Mouse (Mus musculus): ENCODE measurements around the gene Cped1. TPM values are rescaled to one million over a fixed set of nuclear protein-coding genes. Genes with fewer than 3 reads are reported as not detected.

Gene Cped1
- polyA plus RNA-seq, 1 experiment from 2014 or later, result 4.8 TPM

- Histone ChIP-seq H3K27me3 (ENCODE audit: control insufficient read depth, insufficient read depth, low read length) (no peaks in the 10 kb centered on the region), H3K4me2 (ENCODE audit: low read depth, low read length) (no peak overlapping the region), H3K4me1 (ENCODE audit: control insufficient read depth, insufficient read depth, low read length) (no peaks in the 10 kb centered on the region), H3K27ac (ENCODE audit: low read length) (no peak overlapping the region), H3K4me3 (ENCODE audit: low read length) (no peak overlapping the region), H3K9me3 (replicated peaks; ENCODE audit: control insufficient read depth, low read length) (no peaks in the 10 kb centered on the region; the same call in 1 of the 2 replicates), H3K9ac (ENCODE audit: low read length) (no peak overlapping the region), H3K36me3 (ENCODE audit: control insufficient read depth, insufficient read depth) (no peaks in the 10 kb centered on the region)
- 52% methylated on average over 8 of the region's 8 CpGs for WGBS
- ATAC-seq (replicated peaks; ENCODE audit: extremely low read depth, insufficient read depth, low FRiP score), result no peak
These were observed 193.1 kb downstream of the Cped1 start for GRCm38 (mm10) chr6:22178721-22179295.

GRCm38 (mm10) chr6:22180316-22180715 lies 194.6 kb downstream of the Cped1 start:
- WGBS, result 61% methylated on average over 10 of the region's 10 CpGs
- Histone ChIP-seq H3K4me2 (ENCODE audit: low read depth, low read length) (no peak overlapping the region), H3K9me3 (replicated peaks; ENCODE audit: control insufficient read depth, low read length) (no peaks in the 10 kb centered on the region), H3K36me3 (ENCODE audit: control insufficient read depth, insufficient read depth) (no peaks in the 10 kb centered on the region), H3K27ac (ENCODE audit: low read length) (no peak overlapping the region), H3K27me3 (ENCODE audit: control insufficient read depth, insufficient read depth, low read length) (no peaks in the 10 kb centered on the region), H3K9ac (ENCODE audit: low read length) (no peak overlapping the region), H3K4me3 (ENCODE audit: low read length) (no peak overlapping the region), H3K4me1 (ENCODE audit: control insufficient read depth, insufficient read depth, low read length) (no peaks in the 10 kb centered on the region)
- no peak for ATAC-seq (replicated peaks; ENCODE audit: extremely low read depth, insufficient read depth, low FRiP score)

DNA sequence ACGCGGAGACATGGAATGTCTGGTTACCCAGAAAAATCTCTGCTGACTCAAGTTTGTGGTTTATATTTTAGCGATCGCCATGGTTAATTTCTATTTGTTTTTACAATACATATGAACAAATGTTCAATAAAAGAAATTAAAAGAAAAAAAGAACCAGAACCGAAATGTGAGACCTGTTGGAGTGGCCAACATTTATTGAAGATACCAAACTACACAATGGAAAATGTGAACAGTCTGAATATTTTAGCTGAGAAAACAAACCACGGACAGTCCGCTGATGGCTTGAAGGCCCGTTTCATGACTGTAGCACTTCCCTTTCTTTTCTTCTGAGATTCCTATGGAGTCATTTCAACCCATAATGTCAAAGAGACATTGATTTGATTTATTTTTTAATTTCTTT lies 201.3 kb downstream of the Cped1 start:
- no peak overlapping the region for H3K4me2 ChIP-seq (ENCODE audit: low read depth, low read length)
- no peaks in the 10 kb centered on the region for H3K9me3 ChIP-seq (replicated peaks; ENCODE audit: control insufficient read depth, low read length)
- H3K4me3 ChIP-seq (ENCODE audit: low read length), result no peak overlapping the region
- H3K36me3 ChIP-seq (ENCODE audit: control insufficient read depth, insufficient read depth), result no peaks in the 10 kb centered on the region
- H3K9ac ChIP-seq (ENCODE audit: low read length), result no peak overlapping the region
- no peaks in the 10 kb centered on the region for H3K27me3 ChIP-seq (ENCODE audit: control insufficient read depth, insufficient read depth, low read length)
- no peak overlapping the region for H3K27ac ChIP-seq (ENCODE audit: low read length)
- no peak for ATAC-seq (replicated peaks; ENCODE audit: extremely low read depth, insufficient read depth, low FRiP score)
- no peaks in the 10 kb centered on the region for H3K4me1 ChIP-seq (ENCODE audit: control insufficient read depth, insufficient read depth, low read length)
- WGBS, result 86% methylated on average over 8 of the region's 8 CpGs

DNA sequence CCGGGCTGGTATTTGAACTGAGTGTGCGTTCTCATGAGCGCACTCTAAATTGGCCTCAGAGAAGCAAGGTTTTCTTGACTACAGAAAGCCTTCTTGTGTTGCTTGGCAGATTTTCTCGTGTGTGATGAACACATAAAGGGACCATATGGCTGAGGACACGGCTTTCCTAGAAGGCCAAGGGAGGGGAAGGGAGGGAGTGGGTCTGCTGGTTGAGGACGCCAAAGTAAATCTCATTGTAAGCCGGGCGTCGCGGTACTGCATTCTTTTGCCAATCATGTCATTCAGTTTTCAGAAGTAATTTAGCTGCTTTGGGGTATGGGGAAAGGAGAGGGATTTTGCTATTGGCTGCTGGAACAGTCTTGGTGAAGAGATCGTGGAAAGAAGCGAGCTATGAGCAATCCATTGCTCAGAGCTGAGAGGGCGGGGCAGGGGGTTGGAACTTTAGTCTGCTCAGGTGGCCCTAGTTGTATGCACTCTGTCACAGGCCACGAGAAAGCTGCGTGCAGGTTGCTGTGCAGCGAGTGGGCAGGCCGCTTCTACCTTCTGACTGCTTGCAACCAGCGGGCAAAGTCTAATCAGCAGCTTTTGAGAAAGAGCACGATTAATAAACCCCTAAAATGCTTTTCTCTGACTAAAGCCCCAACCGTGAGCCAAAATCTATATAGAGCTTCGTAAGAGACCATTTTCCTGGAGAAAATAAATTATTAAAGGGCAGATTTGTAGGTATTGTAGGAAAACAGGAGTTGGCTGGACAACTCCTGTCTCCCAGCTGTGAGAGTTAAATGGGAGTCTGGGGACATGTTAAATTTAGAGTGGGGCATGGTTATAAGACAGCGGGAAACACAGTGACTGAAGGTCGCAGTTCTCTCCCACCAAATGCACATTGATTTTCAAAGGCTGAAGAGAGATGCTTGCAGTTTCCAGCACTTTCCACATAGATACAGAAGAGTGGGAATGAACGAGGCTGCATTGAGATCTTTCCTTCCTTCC lies 203.9 kb downstream of the Cped1 start:
- no peak for ATAC-seq (replicated peaks; ENCODE audit: extremely low read depth, insufficient read depth, low FRiP score)
- H3K4me2 ChIP-seq (ENCODE audit: low read depth, low read length), result no peak overlapping the region
- H3K27ac ChIP-seq (ENCODE audit: low read length), result no peak overlapping the region
- H3K9me3 ChIP-seq (replicated peaks; ENCODE audit: control insufficient read depth, low read length), result no peaks in the 10 kb centered on the region
- H3K9ac ChIP-seq (ENCODE audit: low read length), result no peak overlapping the region
- H3K27me3 ChIP-seq (ENCODE audit: control insufficient read depth, insufficient read depth, low read length), result no peaks in the 10 kb centered on the region
- WGBS, result 82% methylated on average over 24 of the region's 24 CpGs
- H3K36me3 ChIP-seq (ENCODE audit: control insufficient read depth, insufficient read depth), result no peaks in the 10 kb centered on the region
- H3K4me3 ChIP-seq (ENCODE audit: low read length), result no peak overlapping the region
- no peaks in the 10 kb centered on the region for H3K4me1 ChIP-seq (ENCODE audit: control insufficient read depth, insufficient read depth, low read length)

DNA sequence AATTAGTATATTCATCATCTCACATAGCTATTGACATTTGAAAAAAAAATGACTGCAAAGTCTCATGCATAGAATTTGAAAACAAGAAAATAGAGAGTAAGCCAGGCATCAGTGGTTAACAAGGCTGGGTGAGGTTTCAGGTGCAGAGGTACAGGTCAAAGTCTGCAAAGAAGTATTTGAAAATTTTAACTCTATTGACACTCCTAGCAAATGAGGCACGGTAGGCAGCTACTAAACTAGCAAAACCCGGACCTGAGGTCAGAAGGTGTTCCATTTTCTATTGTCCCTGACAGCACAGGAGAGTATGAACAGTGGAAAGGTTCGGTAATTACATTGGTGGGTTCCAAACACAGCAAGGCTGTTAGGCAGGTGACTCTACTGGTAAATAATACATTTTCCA lies 212.9 kb downstream of the Cped1 start:
- Histone ChIP-seq H3K9ac (ENCODE audit: low read length) (no peak overlapping the region), H3K4me3 (ENCODE audit: low read length) (no peak overlapping the region), H3K4me1 (ENCODE audit: control insufficient read depth, insufficient read depth, low read length) (no peaks in the 10 kb centered on the region), H3K27me3 (ENCODE audit: control insufficient read depth, insufficient read depth, low read length) (no peaks in the 10 kb centered on the region), H3K4me2 (ENCODE audit: low read depth, low read length) (no peak overlapping the region), H3K36me3 (ENCODE audit: control insufficient read depth, insufficient read depth) (no peaks in the 10 kb centered on the region), H3K9me3 (replicated peaks; ENCODE audit: control insufficient read depth, low read length) (no peaks in the 10 kb centered on the region), H3K27ac (ENCODE audit: low read length) (no peak overlapping the region)
- 84% methylated on average over 3 of the region's 3 CpGs for WGBS
- ATAC-seq (replicated peaks; ENCODE audit: extremely low read depth, insufficient read depth, low FRiP score), result no peak

GRCm38 (mm10) chr6:22199473-22199872 lies 213.8 kb downstream of the Cped1 start:
- H3K4me1 ChIP-seq (ENCODE audit: control insufficient read depth, insufficient read depth, low read length), result no peaks in the 10 kb centered on the region
- H3K4me3 ChIP-seq (ENCODE audit: low read length), result no peak overlapping the region
- ATAC-seq (replicated peaks; ENCODE audit: extremely low read depth, insufficient read depth, low FRiP score), result no peak
- H3K9ac ChIP-seq (ENCODE audit: low read length), result no peak overlapping the region
- no peaks in the 10 kb centered on the region for H3K27me3 ChIP-seq (ENCODE audit: control insufficient read depth, insufficient read depth, low read length)
- no peak overlapping the region for H3K27ac ChIP-seq (ENCODE audit: low read length)
- 86% methylated on average over 2 of the region's 2 CpGs for WGBS
- H3K9me3 ChIP-seq (replicated peaks; ENCODE audit: control insufficient read depth, low read length), result no peaks in the 10 kb centered on the region
- H3K4me2 ChIP-seq (ENCODE audit: low read depth, low read length), result no peak overlapping the region
- no peaks in the 10 kb centered on the region for H3K36me3 ChIP-seq (ENCODE audit: control insufficient read depth, insufficient read depth)

GRCm38 (mm10) chr6:22200133-22200532 lies 214.4 kb downstream of the Cped1 start:
- Histone ChIP-seq H3K4me3 (ENCODE audit: low read length) (no peak overlapping the region), H3K36me3 (ENCODE audit: control insufficient read depth, insufficient read depth) (no peaks in the 10 kb centered on the region), H3K27me3 (ENCODE audit: control insufficient read depth, insufficient read depth, low read length) (no peaks in the 10 kb centered on the region), H3K27ac (ENCODE audit: low read length) (no peak overlapping the region), H3K4me2 (ENCODE audit: low read depth, low read length) (no peak overlapping the region), H3K4me1 (ENCODE audit: control insufficient read depth, insufficient read depth, low read length) (peaks cover 2% of the 10 kb centered on the region; the same call in 1 of the 2 replicates), H3K9ac (ENCODE audit: low read length) (no peak overlapping the region), H3K9me3 (replicated peaks; ENCODE audit: control insufficient read depth, low read length) (no peaks in the 10 kb centered on the region)
- ATAC-seq (replicated peaks; ENCODE audit: extremely low read depth, insufficient read depth, low FRiP score), result no peak
- WGBS, result 66% methylated on average over 3 of the region's 3 CpGs

GRCm38 (mm10) chr6:22201879-22202278 lies 216.2 kb downstream of the Cped1 start:
- Histone ChIP-seq H3K27ac (ENCODE audit: low read length) (no peak overlapping the region), H3K27me3 (ENCODE audit: control insufficient read depth, insufficient read depth, low read length) (no peaks in the 10 kb centered on the region), H3K4me3 (ENCODE audit: low read length) (no peak overlapping the region), H3K9me3 (replicated peaks; ENCODE audit: control insufficient read depth, low read length) (no peaks in the 10 kb centered on the region), H3K4me1 (ENCODE audit: control insufficient read depth, insufficient read depth, low read length) (peaks cover 8% of the 10 kb centered on the region; the same call in 1 of the 2 replicates), H3K36me3 (ENCODE audit: control insufficient read depth, insufficient read depth) (no peaks in the 10 kb centered on the region), H3K9ac (ENCODE audit: low read length) (no peak overlapping the region), H3K4me2 (ENCODE audit: low read depth, low read length) (no peak overlapping the region)
- 78% methylated on average over 3 of the region's 3 CpGs for WGBS
- ATAC-seq (replicated peaks; ENCODE audit: extremely low read depth, insufficient read depth, low FRiP score), result no peak

Measured in heart, embryonic 16.5 days (tissue).